Mouse (Mus musculus) NIH3T3 (cell line): ENCODE measurements around the gene Hils1.

Experiments
- DNase-seq: peaks from one replicate; pipeline ENCODE4 v3.0.0-alpha.2; 2012; ENCODE audit warnings: low read depth

The Hils1 gene

DNA sequence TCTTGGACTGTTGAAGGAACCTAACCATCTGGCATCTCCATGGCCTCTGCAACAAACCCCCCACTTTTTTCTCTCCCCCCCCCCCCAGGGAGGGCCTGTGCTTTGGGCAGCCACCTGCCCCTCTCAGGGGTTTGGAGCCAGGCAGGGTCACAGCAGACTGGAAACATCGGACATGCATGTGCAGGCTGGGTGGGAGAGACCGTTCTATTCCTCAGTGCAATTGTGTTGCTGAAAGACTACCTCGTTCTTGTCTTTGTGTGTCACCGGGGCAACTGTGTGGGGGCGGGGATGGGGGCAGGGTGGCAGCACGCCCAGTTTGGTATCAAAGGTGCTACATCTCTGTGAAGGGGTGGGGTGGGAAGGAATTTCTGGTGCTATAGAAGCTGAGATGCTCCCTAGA, 15.2 kb upstream of the Hils1 start:
- no peak for DNase-seq

DNA sequence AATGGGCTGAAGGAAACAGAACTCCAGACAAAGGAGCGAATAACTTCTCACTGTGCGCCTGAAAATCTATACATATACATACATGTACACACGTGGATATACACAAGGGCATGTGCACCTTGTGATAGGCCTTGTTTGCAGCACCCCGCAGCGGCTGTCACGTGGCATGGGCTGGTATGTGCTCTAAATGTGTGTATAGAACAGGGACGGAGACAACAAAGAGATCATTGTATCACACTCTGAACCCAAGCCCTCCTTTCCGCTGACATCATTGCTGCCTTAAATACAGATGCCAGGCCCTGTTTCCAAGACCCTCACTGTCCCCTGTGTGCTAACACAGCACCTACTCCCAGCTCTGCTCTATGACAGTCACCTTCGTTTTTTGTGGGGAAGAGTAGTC, 12.3 kb upstream of the Hils1 start:
- DNase-seq, result no peak

DNA sequence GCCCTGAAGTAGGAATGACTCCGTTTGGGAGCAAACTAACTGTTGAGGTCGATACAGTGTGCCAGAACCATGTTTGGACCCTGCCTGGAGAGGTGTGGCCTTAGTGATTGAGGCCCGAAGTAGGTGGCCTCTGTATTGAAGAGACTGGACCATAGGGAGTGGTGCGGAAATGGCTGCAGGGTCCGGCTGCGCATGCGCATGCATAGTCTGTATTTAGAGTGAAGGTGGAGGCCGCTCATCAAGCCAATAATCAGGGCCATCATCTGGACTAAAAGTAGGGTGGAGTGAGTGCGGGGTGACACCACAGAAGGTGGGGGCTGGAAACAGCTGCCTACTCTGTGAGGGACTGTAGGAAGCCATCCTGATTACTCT, 9.7 kb upstream of the Hils1 start:
- no peak for DNase-seq

DNA sequence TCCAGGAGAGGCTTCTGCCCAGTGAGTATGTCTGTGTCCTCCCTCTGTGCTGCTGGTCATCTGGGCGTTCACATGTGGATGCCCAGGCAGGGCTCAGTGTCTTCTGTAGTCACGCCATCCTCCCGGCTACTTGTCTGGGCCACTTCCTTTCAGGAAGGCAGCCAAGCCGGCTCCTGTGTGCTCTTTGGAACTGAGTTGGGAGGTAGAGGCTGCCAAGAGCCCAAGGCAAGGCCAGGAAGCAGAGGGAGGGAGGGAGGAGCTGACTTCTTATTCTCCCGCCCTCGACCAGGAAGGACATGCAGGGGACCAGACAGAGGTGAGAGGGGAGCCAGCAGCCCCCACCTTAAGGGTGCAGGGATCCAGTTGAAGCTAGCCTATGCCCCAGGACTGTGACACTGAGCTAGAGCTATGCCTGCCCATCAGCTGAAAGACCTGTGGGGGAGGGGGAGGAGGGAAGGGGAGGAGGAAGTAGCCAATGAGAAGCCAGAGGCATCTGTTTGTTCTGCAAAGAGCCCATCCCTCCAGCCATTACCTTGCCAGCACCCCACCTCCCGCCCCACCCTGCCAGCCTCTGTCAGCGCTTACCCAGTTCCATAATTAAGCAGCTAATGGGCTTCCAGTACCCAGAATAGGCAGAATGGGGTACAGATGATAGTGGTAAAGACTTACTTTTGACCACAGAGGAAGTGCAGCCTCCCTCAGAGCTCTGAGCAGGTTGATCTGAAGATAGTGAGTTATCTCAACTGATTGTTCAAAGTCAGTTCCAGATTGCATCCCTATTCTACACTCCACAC, 9.1 kb upstream of the Hils1 start:
- peak; percentile 82 for DNase-seq

DNA sequence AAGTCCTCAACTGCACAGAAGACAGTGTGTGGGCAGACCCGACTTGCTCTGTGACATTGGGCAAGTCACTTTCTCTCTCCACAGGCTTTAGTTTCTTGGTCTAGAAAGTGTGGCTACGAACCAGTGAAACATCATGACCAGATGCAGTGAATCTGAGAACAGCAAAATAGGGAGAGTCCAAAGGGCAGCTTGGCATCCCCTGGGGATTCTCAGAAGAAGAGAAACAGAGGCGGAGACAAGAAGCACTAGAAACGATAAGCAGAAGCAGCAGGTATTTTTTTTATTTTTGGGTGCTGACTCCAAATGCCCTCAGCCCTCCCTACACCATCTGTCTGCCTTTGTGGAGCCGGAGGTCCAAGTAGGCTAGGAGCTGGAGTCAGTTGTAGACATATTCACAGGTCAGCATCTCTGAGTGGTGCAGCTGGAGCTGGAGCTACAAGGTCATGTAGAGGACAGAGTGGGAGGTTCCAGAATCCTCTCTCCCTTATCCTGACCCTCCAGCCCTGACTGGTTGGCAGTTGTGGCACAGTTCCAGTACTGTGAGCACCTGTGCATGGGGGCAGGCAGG, 4.8 kb upstream of the Hils1 start:
- no peak for DNase-seq

DNA sequence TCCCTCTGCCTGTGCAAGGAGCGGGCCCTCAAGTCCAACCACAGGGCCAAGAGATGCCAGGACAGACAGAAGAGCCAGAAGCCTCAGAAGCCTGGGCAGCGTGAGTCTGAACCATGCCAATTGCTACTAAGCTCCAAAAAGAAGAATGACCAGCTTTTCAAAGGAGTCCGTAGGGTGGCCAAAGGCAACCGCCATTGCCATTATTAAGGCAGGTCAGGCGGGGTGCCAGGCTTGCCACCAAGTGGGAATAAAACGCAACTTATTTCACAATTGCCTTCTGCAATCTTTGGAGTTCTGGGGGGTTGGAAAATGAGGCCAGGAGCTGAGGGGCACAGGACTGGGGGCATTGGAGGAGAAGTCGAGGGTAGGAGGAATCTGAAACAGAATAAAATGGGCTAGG, 794 bp downstream of the Hils1 start:
- peak; percentile 40 for DNase-seq

DNA sequence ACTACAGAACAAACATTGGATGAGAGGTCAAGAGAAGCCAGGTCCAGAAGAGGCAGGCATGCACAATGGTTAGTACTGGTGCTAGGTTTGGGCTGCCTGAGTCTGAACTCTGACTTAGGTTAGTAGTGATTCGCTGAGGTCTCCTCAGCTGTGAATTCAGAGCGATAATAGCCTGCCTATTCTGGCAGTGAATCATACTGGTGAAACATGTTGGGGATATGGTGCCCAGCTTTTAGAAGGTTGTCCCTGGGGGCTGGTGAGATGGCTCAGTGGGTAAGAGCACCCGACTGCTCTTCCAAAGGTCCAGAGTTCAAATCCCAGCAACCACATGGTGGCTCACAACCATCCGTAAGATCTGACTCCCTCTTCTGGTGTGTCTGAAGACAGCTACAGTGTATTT, 2.3 kb downstream of the Hils1 start:
- peak; percentile 58 for DNase-seq

DNA sequence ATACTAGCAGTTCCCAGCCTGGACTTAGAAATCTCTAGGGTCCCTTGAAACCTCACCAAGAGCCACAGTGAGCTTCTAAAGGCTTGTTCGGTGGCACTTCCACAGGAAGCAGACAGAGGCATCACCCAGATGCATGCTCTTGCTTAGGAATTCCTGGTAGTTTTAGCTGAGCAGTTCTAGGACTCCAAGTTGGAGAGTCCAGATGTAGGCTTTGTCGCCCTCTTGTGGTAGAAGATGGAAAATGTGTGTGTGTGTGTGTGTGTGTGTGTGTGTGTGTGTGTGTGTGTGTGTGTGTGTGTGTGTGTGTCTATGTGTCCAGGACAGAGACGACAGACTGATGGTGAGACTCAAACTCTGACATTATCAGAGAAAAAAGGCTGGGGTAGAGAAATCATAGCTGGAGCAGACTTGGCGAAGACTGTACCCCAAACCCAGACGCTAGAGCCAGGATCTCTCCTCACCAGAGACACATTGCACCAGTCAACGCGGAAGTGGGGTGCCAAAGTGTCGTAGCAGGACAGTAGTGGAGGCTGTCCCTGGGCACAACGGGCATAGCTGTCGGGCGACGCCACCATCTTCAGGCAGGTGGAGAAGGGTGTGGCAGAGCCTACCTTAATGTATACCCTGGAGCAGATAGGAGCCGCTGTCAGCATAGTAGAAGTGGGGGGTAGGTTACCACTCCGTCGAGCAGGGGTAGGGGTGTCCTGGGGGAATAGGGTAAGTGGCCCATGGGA, 3.0 kb downstream of the Hils1 start:
- peak; percentile 90 for DNase-seq

DNA sequence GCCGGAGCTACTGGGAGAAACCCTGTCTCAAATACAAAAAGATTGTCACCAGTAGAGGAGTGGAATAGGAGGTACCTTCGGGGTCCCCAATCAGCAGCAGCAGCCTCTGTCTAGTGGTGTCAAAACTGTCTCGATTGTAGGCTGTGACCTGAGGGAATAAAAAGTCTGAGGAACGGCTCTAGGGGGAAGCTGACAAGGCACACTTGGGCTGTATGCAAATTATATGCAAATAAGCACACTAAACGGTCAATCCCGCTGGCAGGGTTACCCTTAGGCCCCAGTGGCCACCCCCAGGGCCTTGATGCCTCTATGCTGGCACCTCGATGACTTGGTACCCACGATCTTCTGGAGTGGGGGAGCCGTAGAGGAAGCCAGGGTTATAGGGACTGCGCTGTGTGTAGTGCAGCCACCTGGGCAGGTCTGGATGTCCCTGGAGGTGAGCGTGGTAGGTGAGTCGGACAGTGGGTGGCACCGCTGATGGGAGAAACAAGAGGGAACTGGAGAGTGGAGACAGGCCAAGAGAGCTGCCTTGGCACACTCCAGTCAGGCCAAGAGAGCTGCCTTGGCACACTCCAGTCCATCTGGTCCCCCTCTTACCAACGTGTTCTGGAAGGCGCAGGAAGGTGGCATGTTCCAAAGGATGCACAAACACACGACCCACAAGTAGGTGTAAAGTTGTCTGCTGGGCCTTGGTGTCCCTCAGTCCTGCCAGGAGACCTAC, 4.7 kb downstream of the Hils1 start:
- DNase-seq, result no peak

DNA sequence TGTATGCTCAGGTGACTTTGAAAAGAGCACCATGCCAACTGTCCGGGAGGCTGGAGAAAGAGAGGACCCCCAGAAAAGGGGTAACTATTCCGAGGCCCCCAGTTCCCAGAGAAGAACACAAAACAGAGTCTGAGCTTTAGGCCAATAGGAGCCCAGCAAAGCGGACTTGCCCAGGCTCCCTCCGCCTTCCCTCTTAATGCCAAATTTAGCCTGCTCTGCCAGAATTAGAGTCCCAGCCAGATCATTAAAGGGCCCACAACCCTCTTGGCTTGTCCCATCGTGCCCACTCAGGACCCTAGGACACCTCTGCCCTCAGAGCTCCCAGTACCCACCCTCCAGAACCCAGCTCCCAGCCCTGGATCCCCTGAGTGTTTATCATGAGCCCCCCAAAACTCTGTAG, 5.5 kb downstream of the Hils1 start:
- DNase-seq, result no peak

DNA sequence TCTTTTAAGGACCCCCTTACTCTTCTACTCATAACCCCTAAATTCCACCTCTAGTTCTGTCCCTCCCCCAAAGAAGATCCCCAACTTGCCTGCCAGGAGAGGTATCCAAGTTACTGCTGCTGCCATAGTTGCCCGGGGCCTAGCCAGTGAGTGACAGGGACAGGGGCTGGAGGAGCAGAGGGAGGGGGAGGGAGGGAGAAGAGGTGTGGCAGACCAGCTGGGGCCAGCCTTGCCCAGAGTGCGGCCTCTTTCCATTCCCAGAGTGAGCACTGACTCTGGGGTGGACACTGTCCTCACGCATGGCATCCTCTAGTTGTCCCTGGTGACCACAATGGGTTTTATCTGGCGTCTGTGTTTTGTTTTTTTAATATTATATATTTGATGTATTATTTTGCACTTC, 5.9 kb downstream of the Hils1 start:
- no peak for DNase-seq

DNA sequence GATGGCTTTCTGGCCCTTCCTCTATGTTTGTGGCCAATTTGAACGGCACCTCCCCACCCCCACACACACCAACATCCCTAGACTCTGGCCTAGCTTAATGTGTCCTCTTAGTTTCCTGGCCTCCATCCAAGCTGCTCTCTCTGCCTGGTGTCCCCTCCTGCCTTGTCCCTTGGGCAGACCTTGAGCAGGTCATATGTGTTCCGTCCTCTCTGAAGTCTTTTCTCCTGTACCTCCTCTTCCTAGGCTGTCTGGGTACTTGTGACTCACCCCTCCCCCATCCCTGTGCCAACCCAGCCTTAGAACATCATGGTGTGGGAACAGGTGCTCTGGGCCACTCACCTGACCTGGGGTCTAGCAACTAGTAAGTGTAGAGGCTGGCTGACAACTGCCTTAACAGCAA, 7.6 kb downstream of the Hils1 start:
- DNase-seq, result no peak

DNA sequence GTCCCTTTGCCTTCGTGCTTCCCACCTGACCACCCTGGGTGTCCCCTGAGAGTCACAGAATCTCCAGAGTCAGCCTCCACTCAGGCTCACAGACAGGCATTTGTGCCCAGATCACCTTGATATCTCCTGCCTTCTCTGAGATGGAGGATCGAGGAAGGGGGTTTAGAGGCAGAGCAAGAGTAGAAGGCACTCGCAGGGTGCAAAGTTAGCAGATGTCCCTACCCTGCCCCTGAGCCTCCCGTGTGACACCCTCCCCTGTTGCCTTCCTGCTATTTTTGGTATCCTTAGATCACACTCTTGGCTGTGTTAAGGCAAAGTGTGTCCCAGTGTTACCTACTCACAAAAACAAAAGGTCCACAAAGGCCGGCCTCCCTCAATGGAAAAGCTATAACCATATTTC, 8.8 kb downstream of the Hils1 start, which contains the start of gene Sgca:
Gene Sgca (minus strand): TSS at position 129 of the 400 bp plus-strand sequence.
- DNase-seq, result no peak

DNA sequence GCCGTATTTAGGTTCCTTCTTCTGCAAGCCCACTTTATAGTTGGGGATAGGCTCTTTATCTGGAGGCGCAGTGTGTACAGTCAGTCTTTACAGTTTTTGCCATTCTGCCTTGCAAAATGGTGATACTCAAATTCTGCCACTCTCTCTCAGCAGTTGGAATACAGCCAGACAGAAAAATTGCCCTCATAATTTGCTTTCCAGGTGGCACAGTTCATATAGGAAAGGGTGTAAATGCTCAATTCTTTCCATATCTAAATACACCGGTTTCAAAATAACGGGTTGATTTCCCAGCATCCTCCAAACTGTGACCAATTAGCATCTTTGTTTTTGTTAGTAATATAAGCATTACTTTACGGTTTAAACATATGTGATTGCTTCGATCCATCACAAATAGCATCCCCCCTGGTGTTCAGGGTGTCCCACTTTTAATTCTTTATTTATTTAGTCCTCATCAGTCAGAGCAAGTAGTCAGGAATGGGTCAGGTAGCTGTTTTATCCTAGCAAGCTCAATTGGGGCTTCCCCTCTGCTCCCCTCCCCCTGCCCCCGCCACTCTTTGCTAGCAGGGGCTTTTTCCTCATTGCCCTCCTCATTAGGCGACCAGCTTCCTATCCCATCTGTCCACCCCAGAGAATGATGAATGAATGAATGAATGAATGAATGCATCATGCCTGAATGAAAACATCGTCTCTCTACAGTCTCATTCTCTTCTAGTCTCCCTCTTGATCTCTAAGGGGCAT, 11.0 kb downstream of the Hils1 start:
- no peak for DNase-seq

DNA sequence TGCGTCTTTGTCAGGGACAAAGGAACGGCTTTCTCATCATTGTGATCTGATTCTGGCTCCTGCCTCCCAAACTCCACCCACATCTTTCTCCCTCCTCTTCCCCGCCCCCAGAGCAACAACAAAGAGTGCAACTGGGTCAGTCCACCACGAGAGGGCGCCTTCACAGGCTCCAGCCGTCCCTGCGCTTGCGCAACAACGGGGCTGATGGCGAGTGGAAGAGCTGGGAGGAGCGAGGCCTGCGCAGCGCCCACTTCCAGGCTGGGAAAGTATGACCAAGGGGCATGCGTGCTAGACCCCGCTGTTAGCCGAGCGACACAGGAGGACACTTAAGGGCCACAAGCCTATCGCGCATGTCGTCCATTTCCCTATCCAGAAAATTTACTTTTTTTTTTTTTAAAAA, 11.6 kb downstream of the Hils1 start:
- peak; percentile 99 for DNase-seq

DNA sequence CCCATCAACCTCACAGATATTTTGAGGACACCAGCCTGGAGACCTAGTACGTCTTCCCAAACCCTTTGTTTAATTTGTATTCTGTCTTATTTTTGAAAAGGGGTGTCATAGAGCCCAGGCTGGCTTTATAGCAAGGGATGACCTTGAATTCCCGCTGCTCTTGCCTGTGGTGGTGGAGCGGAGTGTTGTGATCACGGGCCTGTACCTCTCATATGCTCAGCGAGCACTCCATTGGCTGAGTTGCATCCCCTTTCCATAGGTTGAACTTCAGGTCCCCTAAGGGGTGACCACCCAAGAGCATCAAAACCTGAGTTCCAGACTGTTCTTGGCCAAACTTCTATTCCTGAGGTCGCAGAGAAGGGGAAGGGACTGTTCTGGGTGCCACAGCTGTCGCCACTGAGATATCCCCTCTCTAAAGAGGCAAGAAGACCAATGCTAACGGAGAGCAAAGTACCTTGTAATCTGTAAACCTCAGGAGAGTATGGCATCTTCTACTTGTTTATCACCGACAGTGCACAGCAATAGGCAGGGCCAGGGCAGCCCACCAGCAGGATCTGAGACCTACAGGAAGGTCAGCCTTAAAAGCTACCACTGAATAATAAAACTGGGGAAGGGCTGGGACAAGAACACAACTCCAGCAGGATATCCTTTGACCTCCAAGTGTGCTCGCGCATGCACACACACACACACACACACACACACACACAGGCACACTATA, 12.2 kb downstream of the Hils1 start:
- no peak for DNase-seq

DNA sequence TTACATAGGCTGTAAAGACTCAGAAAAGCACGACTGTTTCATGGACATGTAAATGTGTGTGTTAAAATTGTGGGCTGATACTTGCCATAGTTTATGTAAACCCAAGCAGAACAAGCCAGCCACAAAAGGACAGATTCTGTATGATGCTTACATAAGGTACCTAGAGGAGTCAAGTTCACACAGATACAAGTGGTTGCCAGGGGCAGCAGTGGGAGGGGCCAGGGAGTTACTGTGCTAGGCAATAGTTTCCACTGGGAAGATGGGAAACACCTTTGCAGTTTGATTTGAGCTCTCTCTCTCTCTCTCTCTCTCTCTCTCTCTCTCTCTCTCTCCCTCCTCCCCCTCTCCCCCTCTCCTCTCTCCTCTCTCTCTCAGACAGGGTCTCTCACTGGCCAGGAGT, 17.7 kb downstream of the Hils1 start:
- DNase-seq, result peak; percentile 38

DNA sequence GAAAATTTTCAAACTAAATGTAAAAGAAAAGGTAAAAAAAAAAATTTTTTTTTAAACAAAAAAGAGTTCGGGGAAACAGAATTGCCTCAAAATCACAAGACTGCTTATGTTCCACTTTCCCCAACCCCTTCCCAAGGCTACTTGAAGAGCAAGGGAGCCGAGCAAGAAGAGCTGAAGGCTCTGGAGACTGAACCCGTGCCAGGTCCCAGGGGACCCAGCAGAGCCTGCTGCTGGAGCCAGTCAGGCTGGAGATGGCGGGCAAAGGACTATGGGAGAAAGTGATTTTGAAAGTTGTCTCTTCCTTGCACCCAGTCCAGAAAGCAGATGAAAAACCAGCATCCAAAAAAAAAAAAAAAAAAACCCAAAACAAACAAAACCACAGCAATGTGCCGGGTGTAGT, 18.4 kb downstream of the Hils1 start:
- DNase-seq, result no peak

DNA sequence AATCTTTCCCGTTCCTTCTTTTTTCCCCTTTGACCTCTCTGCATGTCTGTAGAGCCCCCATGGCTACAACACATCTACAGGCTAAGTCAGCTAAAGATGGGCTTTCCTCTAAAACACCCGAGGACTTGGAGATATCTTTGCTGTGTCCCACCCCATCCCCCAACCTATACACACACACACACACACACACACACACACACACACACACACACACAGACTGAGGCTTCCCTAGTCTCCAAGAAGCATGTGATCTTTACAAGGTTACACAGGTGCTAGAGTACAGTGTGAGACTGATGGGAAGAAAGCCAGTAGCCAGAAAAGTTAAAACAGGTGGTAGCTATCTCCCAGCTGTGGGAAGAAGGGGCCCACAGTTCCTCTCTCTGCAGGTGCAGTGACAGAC, 19.0 kb downstream of the Hils1 start:
- no peak for DNase-seq

DNA sequence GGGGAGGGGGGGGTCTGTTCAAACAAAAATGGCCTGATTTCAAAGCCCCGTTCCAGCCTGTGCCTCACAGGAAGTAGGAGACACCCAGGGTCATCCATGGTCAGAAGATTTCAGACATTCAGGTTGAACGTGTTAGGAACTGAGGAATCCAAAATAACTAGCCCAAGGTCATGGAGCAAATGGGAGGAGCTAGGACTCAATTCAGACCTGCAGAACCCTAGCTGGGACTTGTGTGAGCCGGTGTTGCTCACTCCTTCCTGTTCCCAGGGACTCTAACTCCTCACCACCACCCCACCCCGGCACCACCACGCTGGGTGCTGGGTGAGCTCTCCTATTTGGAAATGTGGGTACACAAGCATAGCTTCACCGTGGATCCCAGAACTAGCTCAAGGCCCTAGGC, 19.9 kb downstream of the Hils1 start:
- DNase-seq, result no peak

DNA sequence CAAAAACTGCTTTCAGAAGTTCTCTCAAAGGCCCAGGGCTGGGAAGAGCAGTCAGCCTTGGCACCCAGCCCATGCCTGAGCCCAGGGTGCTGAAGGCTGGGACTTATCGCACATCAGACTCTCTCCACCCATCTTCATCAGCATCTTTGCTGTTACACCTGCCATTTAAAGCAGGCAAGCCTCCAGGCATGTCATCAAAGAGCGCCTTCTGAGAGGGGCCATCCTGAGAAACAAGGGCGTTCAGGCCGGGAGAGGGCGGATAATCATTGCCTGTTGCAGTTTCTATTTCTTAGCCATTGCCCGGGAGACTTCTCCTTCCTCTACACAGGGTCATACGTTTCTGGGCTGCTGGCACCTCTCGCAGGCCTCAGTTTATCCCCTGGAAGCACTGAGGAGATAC, 20.5 kb downstream of the Hils1 start:
- no peak for DNase-seq
